Mouse (Mus musculus) monocyte, adult 59 days (primary cell): Measurements from ENCODE around the gene Ankrd40. TPM values are rescaled to one million over a fixed set of nuclear protein-coding genes. Genes with fewer than 3 reads are reported as not detected.

Experiments used
- total RNA-seq, 2 experiments: library from RNA; stranded (reverse); gene quantifications; one replicate each; pipeline ENCODE4 v1.2.4; 2023

Ankrd40 gene
- 10 to 100 TPM; 43.6 to 52.1 TPM for total RNA-seq

DNA sequence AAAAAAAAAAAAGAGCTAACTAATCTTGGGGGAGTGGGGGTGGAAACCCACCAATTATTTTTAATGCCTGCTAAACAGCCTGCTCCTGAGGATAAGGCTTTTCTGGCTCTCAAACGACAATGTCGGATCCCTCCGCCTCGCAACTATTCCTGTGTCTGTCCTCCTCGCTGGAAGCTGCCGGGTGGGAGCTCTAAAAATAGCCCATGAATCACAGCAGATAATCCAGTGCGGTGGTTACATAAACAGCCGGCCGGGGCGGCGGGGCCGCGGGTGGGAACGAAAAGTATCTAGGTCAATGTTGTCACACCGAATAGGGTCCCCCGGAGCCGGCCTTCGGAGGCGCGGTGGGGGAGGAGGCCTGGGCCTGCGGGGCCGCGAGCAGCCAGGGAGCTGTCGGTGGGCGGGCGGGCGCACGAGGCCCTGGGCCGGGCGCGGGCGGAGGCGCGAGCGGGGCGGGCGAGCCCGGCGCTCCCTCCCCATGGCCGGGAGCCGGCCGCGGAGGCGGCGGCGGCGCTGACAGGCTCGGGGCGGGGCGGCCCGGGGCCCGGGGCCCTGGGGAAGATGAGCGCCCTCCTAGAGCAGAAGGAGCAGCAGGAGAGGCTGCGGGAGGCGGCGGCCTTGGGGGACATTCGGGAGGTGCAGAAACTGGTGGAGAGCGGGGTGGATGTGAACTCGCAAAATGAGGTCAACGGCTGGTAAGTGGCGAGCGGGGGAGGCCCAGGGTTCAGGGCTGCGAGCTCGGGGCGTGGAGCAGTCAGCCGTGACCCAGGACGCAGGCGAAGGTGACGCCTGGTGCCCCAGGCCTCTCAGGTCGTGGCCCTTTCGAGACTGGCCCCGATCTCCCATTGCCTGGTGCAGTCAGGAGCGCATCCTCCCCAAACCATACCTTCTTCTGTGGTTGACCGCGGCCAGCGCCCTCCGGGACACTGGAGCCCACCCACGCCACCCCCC is at the start of gene Ankrd40:
TSS of gene Ankrd40 (plus strand) at position 309 of the 951 bp plus-strand sequence.

DNA sequence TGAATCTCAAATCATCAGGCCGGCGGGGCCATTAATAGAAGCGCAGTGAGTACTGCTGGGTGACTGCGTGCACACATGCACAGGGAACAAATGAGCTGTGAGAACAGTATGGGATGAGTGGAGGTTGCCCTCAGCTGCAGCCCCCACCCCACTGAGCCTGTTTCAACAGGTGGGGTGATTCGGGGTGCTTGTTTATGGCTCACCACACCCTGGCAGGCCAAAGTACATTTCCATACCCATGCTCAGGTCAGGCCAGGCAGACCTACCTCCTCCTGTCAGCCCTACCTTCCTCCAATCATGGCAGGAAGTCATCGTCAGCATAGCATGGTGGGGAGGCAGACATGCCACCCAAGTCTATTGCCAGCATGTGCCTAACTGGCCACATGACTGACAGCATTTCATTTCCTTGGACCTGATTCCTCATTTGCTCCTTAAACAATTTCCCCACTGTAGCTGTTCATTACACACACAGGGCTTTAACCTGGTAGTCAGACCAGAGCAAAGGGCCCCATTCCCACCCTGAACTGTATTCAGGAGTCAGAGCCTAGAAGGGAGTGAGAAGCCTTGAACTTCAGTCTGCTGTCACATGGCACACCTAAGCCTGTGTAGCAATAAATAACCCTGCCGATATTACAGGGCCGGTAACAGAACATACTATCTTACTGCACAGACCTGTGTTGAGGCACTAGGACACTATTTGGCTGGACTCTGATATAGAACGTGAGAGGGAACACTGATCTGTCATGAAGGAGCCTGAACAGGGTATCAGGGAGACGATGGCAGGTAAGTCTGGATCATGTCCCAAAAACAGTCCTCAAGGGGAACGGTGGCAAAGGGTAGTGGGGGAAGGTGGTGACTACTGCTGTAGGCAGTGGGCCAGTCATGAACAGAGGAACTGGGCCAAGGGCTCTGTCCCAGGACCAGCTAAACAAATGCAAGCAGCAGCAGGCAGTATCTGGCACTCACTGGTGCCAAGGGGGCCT is 46.3 kb upstream of the Ankrd40 start, which contains the start of gene Gm21885:
TSS of gene Gm21885 (plus strand) at position 675 of the 983 bp plus-strand sequence.

DNA sequence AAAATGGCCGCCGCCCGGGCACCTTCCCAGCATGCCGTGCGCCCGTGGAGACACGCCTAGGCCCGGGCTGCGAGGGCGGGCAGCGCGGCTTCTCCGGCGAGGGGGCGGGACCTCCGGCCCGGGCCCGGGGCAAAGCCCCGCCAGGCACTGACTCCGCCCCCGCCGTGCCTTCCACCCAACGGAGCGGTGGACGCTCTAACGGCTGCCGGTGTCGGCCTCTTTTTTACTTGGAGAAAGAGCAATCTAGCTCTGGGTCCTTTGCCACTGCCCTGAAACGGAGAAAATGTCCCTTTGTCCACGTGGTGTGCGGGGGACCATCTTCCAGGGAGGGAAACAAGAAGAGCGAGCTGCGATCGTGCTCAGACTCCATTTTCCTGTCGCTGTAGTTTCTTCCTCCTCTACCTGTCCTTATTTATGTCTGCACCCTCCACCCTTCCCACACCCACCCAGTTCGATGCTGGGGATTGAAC is 5.8 kb upstream of the Ankrd40 start, which contains the start of gene Luc7l3:
TSS of gene Luc7l3 (minus strand) at position 58 of the 470 bp plus-strand sequence.

Other genes with a start within 250 kb of the Ankrd40 start
- gene Tob1, start 116.5 kb upstream of the Ankrd40 start, total RNA-seq, result 10 to 100 TPM; 35.8 to 38.3 TPM
- gene Wfikkn2, start 82.0 kb upstream of the Ankrd40 start, total RNA-seq, result under 1 TPM in 1 of 2 experiments, not detected in 1; 0.13 TPM
- gene Gm21885, start 46.1 kb upstream of the Ankrd40 start, total RNA-seq, result not detected
- 10 to 100 TPM; 58.5 to 64.9 TPM for gene Luc7l3, start 6.0 kb upstream of the Ankrd40 start, total RNA-seq
- gene Abcc3, start 65.0 kb downstream of the Ankrd40 start, total RNA-seq, result 100 to 1,000 TPM in 1 of 2 experiments, 10 to 100 TPM in 1; 91.5 to 104 TPM
- gene Cacna1g, start 146.2 kb downstream of the Ankrd40 start, total RNA-seq, result not detected
- not detected for gene Spata20, start 158.2 kb downstream of the Ankrd40 start, total RNA-seq
- gene Epn3, start 172.0 kb downstream of the Ankrd40 start, total RNA-seq, result not detected
- gene Mycbpap, start 193.7 kb downstream of the Ankrd40 start, total RNA-seq, result under 1 TPM; 0.60 to 0.73 TPM
- 1 to 10 TPM; 2.4 to 3.1 TPM for gene Rsad1, start 221.3 kb downstream of the Ankrd40 start, total RNA-seq
- not detected for gene Chad, start 237.0 kb downstream of the Ankrd40 start, total RNA-seq